Mouse (Mus musculus) lung, embryonic 16.5 days (tissue): Measurements from ENCODE around the gene Nr5a2. TPM values are rescaled to one million over a fixed set of nuclear protein-coding genes. Genes with fewer than 3 reads are reported as not detected.

Experiments used
- ATAC-seq: fragments of 200-750 bp; cut with Nextera tagmentation; 2 replicates; pipeline ENCODE4 v1.8.0; 2017; ENCODE audit warnings: low read depth, mild to moderate bottlenecking, moderate library complexity
- H3K27ac ChIP-seq: fragments of 300-500 bp; sonication (generic); 2 replicates; pipeline ENCODE4 v1.5.1; 2014; ENCODE audit warnings: mild to moderate bottlenecking, control low read depth, low read length
- H3K27me3 ChIP-seq: fragments of 300-500 bp; sonication (generic); 2 replicates; pipeline ENCODE4 v1.6.1; 2014; ENCODE audit warnings: low read depth, low read length, mixed read lengths; ENCODE audit not compliant: control insufficient read depth, insufficient read depth
- H3K36me3 ChIP-seq: fragments of 300-500 bp; sonication (generic); 2 replicates; pipeline ENCODE4 v1.6.1; 2014; ENCODE audit warnings: low read length; ENCODE audit not compliant: control insufficient read depth, insufficient read depth
- H3K4me1 ChIP-seq: fragments of 300-500 bp; sonication (generic); replicated peaks from 2 replicates; pipeline ENCODE4 v1.6.1; 2014; ENCODE audit warnings: low read length, mixed read lengths; ENCODE audit not compliant: control insufficient read depth, insufficient read depth
- H3K4me2 ChIP-seq: fragments of 300-500 bp; sonication (generic); 2 replicates; pipeline ENCODE4 v1.6.1; 2014; ENCODE audit warnings: low read depth, low read length, control low read depth
- H3K4me3 ChIP-seq: fragments of 300-500 bp; sonication (generic); 2 replicates; pipeline ENCODE4 v1.5.1; 2014; ENCODE audit warnings: mild to moderate bottlenecking, low read length, control low read depth
- H3K9ac ChIP-seq: fragments of 300-500 bp; sonication (generic); 2 replicates; pipeline ENCODE4 v1.6.1; 2014; ENCODE audit warnings: low read length, control low read depth
- H3K9me3 ChIP-seq: fragments of 300-500 bp; sonication (generic); 2 replicates; pipeline ENCODE4 v1.6.1; 2016; ENCODE audit warnings: low read length; ENCODE audit not compliant: control insufficient read depth
- WGBS: fragments of 180-500 bp; shearing (Covaris S2); extraction: QIAGEN DNeasy Blood & Tissue Kit; methylation state at CpG from one replicate; pipeline ENCODE4 v1.1.7; 2014; 5-methylcytosine and 5-hydroxymethylcytosine counted together
- polyA plus RNA-seq: library from polyadenylated mRNA; unstranded; fragments of >200 nt; fragmentation: Nextera tagmentation; extraction: Ambion mirVana; gene quantifications from 2 replicates; pipeline ENCODE4 v1.2.1, GENCODE M21; 2015

Nr5a2 gene
- polyA plus RNA-seq, 1 experiment from 2014 or later: 2.3 TPM

DNA sequence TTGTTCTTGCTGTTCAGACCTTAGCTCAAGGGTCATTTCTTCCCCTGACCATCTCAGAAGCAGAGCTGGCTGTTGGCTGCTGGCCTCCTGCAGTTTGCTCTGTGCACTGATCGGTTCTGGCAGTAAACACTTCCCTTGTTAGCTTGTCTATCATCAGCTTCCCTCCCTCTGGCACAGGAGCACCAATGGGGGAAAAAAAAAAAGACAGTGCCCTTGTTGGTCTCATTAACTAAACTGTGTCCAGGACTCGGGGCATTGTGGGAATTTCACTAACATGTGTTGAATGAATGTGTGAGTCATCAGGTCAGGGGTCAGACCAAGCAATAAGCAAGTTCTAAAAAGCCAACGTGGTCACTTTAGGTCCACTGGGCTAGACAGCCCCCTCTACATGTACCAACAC, 34.2 kb downstream of the Nr5a2 start:
- Histone ChIP-seq H3K9ac (no peak overlapping the region), H3K4me2 (no peak overlapping the region), H3K4me3 (no peak overlapping the region), H3K4me1 (no peaks in the 10 kb centered on the region), H3K27ac (no peak overlapping the region), H3K27me3 (no peaks in the 10 kb centered on the region), H3K36me3 (no peaks in the 10 kb centered on the region), H3K9me3 (no peaks in the 10 kb centered on the region)
- ATAC-seq: no peak
- WGBS: 19% methylated on average over 3 of the region's 3 CpGs

DNA sequence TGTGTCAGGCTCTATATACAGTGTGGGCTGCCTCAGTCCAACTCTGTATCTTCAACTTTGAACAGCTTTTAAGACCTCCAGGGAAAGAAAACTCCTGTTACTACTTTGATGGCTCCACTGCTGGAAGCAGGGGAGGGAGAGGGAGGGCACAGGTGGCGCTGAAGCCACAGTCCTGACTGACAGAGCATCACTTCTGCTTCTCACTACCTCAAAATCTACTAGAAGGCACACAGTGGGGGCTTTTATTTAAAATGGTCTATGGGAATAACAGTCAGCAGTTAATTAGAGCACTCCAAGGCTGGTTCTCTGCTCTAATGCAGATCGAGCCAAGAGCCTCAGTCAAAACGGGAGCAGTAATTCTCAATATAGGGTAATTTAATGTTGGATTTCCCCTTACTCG, 40.2 kb downstream of the Nr5a2 start:
- no peaks in the 10 kb centered on the region for H3K27me3 ChIP-seq
- no peak overlapping the region for H3K4me2 ChIP-seq
- H3K4me3 ChIP-seq: no peak overlapping the region
- H3K9ac ChIP-seq: no peak overlapping the region
- H3K4me1 ChIP-seq: no peaks in the 10 kb centered on the region
- no peaks in the 10 kb centered on the region for H3K36me3 ChIP-seq
- ATAC-seq: no peak
- no peak overlapping the region for H3K27ac ChIP-seq
- 83% methylated on average over 4 of the region's 4 CpGs for WGBS
- no peaks in the 10 kb centered on the region for H3K9me3 ChIP-seq

DNA sequence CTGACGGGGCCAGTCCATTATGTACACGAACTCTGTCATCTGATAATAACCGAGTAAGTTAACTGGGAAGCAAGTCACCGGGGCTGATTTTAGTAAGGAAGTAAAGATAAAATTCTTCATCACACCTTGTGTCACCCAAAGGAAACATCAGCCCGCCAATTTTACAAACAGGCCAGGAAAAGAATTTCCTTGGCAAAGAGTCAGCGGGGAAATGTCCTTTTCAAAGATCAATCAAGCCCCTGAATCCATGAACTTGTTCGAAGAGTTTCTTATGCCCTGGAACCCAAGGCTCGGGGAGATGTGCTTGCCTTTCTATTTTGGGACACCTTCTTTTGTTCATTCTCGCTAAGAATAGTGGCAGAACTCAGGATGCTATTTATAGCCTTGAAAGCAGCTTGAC, 41.5 kb downstream of the Nr5a2 start:
- Histone ChIP-seq H3K27ac (no peak overlapping the region), H3K4me2 (no peak overlapping the region), H3K9me3 (no peaks in the 10 kb centered on the region), H3K9ac (no peak overlapping the region), H3K4me3 (no peak overlapping the region), H3K4me1 (no peaks in the 10 kb centered on the region), H3K27me3 (no peaks in the 10 kb centered on the region), H3K36me3 (no peaks in the 10 kb centered on the region)
- no peak for ATAC-seq
- WGBS: 19% methylated on average over 9 of the region's 9 CpGs

DNA sequence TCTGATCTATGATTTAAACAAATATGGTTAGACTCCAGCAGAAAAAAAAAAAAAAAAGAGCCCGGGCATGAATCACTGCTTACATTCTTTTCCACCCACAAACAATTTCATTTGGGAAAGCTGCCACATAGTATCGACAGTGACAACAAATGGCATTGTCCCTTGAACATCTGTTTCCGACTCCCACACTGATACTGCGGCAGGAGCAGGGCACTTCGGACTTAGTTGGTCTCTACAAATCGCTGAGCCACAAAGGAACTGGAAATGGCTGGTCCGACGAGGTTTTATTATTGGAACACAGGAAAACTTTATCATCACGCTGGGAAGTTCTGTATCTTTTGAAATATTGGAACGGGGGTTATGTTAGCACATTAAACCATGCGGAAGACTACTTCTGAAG, 44.8 kb downstream of the Nr5a2 start:
- H3K27ac ChIP-seq: no peak overlapping the region
- ATAC-seq: peak; percentile 78
- 31% methylated on average over 11 of the region's 11 CpGs for WGBS
- H3K4me1 ChIP-seq: peaks cover 3% of the 10 kb centered on the region; the same call in 1 of the 2 replicates
- H3K4me3 ChIP-seq: no peak overlapping the region
- H3K27me3 ChIP-seq: no peaks in the 10 kb centered on the region
- no peaks in the 10 kb centered on the region for H3K36me3 ChIP-seq
- peak overlapping the region; percentile 34; the same call in 1 of the 2 replicates for H3K4me2 ChIP-seq
- H3K9me3 ChIP-seq: no peaks in the 10 kb centered on the region
- H3K9ac ChIP-seq: no peak overlapping the region

DNA sequence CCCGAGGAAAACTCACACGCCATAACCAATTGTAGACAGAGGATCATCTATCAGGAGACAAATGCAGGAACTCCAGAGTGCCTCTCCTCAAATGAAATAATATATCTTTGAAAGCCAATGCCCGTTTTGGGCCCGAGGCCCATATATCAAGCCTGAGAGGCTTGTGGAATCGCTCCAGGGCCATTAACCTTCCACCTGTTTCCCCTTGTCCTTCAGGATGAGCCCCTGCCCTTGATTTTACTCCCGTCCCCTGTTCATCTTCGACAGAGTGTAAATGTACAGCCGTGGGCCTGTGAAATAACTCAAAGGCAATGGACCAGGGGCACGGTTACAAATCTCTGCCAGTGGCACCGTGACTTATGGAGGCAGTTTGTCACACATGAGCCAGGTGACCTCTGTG, 48.3 kb downstream of the Nr5a2 start:
- H3K9me3 ChIP-seq: no peaks in the 10 kb centered on the region
- H3K4me1 ChIP-seq: peaks cover 3% of the 10 kb centered on the region; the same call in 1 of the 2 replicates
- no peak for ATAC-seq
- no peaks in the 10 kb centered on the region for H3K27me3 ChIP-seq
- H3K4me2 ChIP-seq: no peak overlapping the region
- H3K36me3 ChIP-seq: no peaks in the 10 kb centered on the region
- H3K9ac ChIP-seq: no peak overlapping the region
- H3K27ac ChIP-seq: no peak overlapping the region
- no peak overlapping the region for H3K4me3 ChIP-seq
- WGBS: 60% methylated on average over 10 of the region's 10 CpGs

GRCm38 (mm10) chr1:136911594-136911860, 48.7 kb downstream of the Nr5a2 start:
- WGBS: 43% methylated on average over 2 of the region's 2 CpGs
- ATAC-seq: no peak
- Histone ChIP-seq H3K4me1 (peaks cover 3% of the 10 kb centered on the region; the same call in 1 of the 2 replicates), H3K4me3 (no peak overlapping the region), H3K9ac (no peak overlapping the region), H3K36me3 (no peaks in the 10 kb centered on the region), H3K9me3 (no peaks in the 10 kb centered on the region), H3K4me2 (no peak overlapping the region), H3K27me3 (no peaks in the 10 kb centered on the region), H3K27ac (no peak overlapping the region)

- WGBS: 55% methylated on average over 12 of the region's 12 CpGs
- H3K4me1 ChIP-seq: peaks cover 3% of the 10 kb centered on the region; the same call in 1 of the 2 replicates
- no peaks in the 10 kb centered on the region for H3K9me3 ChIP-seq
- no peaks in the 10 kb centered on the region for H3K27me3 ChIP-seq
- H3K4me3 ChIP-seq: no peak overlapping the region
- no peaks in the 10 kb centered on the region for H3K36me3 ChIP-seq
- H3K9ac ChIP-seq: no peak overlapping the region
- no peak overlapping the region for H3K4me2 ChIP-seq
- no peak for ATAC-seq
- H3K27ac ChIP-seq: no peak overlapping the region
Measured at GRCm38 (mm10) chr1:136910741-136911593, 49.3 kb downstream of the Nr5a2 start.

GRCm38 (mm10) chr1:136910144-136910543, 50.1 kb downstream of the Nr5a2 start:
- Histone ChIP-seq H3K36me3 (no peaks in the 10 kb centered on the region), H3K4me3 (no peak overlapping the region), H3K27me3 (no peaks in the 10 kb centered on the region), H3K9me3 (no peaks in the 10 kb centered on the region), H3K4me2 (peak overlapping the region; percentile 31; the same call in 1 of the 2 replicates), H3K9ac (no peak overlapping the region), H3K27ac (no peak overlapping the region), H3K4me1 (peaks cover 3% of the 10 kb centered on the region; the same call in 1 of the 2 replicates)
- WGBS: 62% methylated on average over 12 of the region's 12 CpGs
- ATAC-seq: no peak

GRCm38 (mm10) chr1:136909494-136910037, 50.7 kb downstream of the Nr5a2 start:
- 81% methylated on average over 6 of the region's 6 CpGs for WGBS
- H3K9me3 ChIP-seq: no peaks in the 10 kb centered on the region
- H3K27me3 ChIP-seq: no peaks in the 10 kb centered on the region
- no peak overlapping the region for H3K27ac ChIP-seq
- no peaks in the 10 kb centered on the region for H3K36me3 ChIP-seq
- peaks cover 3% of the 10 kb centered on the region; the same call in 1 of the 2 replicates for H3K4me1 ChIP-seq
- no peak overlapping the region for H3K4me2 ChIP-seq
- no peak overlapping the region for H3K9ac ChIP-seq
- no peak overlapping the region for H3K4me3 ChIP-seq
- ATAC-seq: no peak
